Mouse (Mus musculus): ENCODE data around the gene Ifi35.
"Not testable (repeated sequence)": the region's sequence is repeated elsewhere in the genome, so short reads cannot be mapped to it uniquely, and the experiment has no call there.

Gene Ifi35

DNA sequence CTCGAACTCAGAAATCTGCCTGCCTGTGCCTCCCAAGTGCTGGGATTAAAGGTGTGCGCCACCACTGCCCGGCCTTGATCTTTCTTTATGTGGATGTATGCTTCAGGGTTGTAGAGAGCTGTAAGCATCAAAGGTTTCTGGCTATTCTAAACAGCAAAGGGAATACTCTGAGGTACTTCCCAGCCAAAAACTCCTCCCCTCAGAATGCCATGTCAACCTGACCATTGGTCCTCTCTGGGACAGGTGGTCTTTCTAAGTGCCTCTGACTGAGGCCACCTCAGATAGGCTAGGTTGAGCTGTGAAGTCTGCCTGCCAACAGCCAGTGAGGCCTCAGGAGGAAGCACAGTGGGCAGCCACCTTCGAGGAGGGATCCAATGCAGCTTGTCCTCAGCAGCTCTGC lies 692 bp downstream of the Ifi35 start:
- no peak for DNase-seq

- not testable (repeated sequence) for DNase-seq
Observed at GRCm38 (mm10) chr11:101449596-101449995, 1.4 kb downstream of the Ifi35 start.

DNA sequence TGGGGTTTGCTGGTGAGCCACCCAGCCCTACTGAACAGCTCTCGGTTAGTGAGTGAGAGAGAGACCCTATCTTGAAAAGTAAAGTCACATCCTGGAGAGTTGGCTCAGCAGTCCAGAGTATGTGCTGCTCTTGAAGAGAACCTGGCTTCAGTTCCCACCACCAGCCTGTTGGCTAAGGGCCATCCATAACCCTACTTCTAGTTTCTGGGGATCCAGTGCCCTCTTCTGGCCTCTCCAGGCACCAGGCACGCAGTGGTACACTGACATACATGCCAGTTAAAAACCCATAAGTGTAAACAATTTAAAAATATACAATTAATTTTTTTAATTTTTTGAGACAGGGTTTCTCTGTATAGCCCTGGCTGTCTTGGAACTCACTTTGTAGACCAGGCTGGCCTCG lies 2.2 kb downstream of the Ifi35 start:
- peak; percentile 36 for DNase-seq

GRCm38 (mm10) chr11:101451536-101451935 lies 3.3 kb downstream of the Ifi35 start:
- no peak for DNase-seq

GRCm38 (mm10) chr11:101452093-101452774 lies 4.0 kb downstream of the Ifi35 start:
- no peak for DNase-seq

DNA sequence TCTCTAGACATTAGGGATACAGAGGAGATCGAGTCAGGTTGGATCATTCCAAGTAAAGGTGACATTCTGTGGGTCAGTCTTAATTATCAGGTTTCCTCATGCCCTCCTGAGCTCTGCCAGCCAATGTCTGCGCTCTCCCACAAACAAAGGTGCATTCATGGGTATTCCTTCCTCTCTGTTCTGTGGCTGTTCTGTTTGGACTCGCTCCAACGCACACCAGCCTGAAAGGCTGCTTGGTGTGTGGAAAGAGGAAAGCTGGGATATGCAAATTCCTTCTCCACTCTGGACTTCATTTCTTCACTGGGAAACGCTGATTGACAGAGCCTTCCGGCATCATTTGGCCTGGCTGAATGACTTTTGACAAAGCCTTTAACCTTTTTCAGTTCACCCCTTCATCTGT lies 6.5 kb downstream of the Ifi35 start:
- DNase-seq: peak; percentile 81

GRCm38 (mm10) chr11:101455627-101456026 lies 7.4 kb downstream of the Ifi35 start:
- DNase-seq: no peak

DNA sequence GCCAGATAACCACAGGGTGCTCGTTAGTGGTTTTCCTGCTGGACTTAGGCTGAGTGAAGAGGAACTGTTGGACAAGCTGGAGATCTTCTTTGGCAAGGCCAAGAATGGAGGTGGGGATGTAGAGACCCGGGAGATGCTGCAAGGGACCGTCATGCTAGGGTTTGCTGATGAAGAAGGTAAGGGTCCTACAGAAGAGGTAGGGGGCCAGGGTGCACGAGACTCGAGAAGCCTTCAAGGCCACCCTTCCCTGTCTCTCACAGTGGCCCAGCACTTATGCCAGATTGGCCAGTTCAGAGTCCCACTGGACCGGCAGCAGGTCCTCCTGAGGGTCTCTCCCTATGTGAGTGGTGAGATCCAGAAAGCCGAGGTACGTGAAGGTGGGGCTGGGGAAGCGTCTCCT lies 9.4 kb downstream of the Ifi35 start:
- DNase-seq: no peak

DNA sequence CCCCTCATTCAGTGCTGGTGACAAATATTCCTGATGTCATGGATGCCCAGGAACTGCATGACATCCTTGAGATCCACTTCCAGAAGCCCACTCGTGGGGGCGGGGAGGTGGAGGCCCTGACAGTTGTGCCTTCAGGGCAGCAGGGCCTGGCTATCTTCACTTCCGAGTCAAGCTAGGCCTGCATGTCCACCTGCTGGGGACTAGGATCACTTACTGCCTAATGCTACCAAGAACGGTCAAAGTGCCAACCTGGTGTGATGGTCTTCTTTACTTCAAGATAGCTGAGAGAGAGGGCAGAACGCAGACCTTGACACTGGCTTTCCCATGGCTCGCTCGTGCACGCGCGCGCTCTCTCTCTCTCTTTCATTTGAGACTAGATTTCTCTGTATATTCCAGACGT lies 10.0 kb downstream of the Ifi35 start:
- no peak for DNase-seq

GRCm38 (mm10) chr11:101459716-101460115 lies 11.5 kb downstream of the Ifi35 start:
- no peak for DNase-seq

DNA sequence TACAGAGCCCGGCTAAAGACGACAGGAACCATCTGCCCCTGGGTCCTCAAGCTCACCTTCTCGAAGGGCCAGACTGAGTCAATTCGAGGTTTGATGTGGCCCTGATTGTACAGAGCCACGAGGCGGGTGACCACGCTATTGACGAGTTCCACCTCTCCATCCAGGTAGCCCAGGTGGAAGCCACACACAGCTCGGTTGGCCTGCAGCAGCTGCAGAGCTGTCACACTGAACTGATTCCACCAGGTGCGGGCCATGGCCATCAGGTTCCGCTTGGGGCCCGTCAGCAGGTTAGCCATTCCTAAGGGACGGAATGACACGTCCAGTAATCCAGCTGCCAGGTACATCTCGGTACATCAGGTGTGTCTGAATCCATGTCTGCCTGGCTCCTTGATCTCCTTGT lies 12.1 kb downstream of the Ifi35 start:
- DNase-seq: no peak

- DNase-seq: no peak
Observed at GRCm38 (mm10) chr11:101462141-101462540, 13.9 kb downstream of the Ifi35 start.

DNA sequence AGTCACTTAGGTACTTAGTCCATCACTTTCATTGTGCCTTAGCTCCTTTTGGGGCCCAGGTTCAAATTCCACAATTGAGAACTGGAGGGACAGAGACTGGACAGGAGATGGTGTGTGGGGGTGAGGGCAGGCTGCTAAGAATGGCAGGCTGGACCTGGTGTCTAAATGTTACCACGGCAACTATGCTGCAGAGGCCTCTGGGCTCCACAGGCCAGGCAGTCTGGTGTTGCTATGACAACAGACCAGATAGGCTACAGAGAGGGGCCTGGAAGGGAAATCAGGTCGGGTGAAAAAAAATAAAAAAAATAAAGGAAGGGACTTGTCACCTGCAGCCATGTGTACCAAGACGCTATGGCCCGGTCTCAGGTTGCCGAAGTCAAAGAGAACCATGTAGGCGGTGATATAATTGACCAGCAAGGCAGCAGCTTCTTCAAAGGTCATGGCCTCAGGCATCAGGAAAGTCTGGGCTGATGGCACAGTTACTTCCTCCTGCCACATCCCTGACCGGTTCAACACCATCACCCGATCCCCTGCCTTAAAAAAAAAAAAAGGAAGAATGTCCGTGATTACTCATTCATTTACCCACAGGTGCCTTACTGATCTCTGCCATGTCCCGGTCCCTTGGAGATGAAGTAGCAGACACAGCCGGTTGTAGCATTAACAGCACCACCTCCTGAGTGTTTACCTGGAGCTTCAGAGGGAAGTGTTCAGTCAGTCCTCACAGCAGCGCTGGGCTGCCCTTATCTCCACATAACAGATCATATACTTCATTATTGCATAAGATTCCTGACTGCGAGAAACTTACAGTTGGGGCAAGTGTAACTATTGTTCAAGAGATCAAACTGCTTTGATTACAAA lies 14.6 kb downstream of the Ifi35 start:
- peak; percentile 88 for DNase-seq

- DNase-seq: peak; percentile 17
Observed at GRCm38 (mm10) chr11:101464211-101465100, 16.2 kb downstream of the Ifi35 start, which contains the start of gene Rnd2. Rnd2 (plus strand) TSS chr11:101464999.

- DNase-seq: peak; percentile 68
Observed at GRCm38 (mm10) chr11:101465101-101465868, 17.1 kb downstream of the Ifi35 start.

GRCm38 (mm10) chr11:101465869-101466551 lies 17.8 kb downstream of the Ifi35 start, which contains the start of gene Vat1:
Vat1 (minus strand) TSS chr11:101466230.
- DNase-seq: peak; percentile 89

DNA sequence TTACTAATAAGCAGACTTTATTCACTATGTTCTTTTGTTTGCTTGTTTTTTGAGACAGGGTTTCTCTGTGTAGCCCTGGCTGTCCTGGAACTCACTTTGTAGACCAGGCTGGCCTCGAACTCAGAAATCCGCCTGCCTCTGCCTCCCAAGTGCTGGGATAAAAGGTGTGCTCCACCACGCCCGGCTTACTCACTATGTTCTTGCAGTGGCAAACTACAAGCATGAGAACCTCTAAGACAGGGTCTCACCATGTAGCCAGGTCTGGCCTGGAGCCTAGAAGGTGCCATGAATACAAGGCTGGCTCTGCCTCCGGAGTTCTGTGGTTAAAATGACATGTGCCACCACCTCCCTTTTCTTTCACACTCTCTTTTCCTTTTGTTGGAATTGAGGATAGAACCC lies 18.3 kb downstream of the Ifi35 start:
- not testable (repeated sequence) for DNase-seq

DNA sequence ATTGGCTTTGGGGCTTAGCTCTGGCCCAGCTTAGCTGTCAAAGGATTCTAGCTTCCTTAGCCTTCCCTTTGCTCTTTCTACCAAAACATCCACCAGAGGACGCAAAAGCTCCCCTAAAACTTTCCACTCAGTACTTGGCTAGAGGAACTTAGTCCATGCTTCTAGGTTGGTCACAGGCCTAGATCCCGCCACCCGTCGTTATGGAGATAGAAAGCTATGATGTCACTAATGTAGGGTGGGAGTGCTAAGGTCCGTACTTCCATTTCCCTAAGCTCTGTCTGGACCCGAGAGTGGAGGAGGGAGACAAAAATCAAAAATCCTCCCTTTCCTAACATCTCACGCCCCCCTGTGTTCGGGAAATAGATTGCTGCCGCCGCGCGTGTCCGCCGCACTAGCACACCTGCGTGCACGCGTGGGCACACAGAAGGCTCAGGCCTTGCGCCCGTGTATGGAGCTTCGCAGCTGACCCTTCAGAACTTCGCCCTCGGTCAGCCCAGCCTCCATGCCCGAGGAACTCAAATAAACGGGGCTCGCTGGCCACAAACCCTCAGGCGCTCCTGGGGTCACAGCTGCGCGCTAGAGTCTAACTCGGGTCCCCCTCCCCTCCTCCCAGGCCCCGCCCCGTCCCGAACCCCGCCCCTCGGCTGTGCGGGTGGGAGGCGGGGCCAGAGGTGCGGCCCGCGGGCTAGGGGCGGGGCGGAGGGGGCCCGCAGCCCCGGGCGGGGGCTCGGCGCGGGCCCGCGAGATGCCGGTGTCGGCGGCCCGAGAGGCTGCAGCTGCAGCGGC lies 19.5 kb downstream of the Ifi35 start:
- peak; percentile 92 for DNase-seq

DNA sequence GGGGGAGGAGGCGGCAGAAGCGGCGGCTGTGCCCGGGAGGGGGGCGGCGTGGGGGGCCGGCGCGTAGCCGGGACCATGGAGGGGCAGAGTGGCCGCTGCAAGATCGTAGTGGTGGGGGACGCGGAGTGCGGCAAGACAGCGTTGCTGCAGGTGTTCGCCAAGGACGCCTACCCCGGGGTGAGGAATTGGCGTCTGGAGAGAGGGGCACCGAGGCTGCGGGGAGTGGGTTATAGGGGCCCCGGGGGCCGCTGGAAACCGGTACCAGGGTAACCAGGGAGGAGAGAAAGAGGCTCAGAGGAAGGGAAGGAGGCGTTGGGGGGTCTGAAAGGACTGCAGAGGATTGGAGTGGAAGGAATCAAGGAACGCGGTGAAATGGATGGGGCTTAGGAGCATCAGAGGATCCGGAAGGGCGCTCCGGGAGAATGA lies 20.1 kb downstream of the Ifi35 start:
- DNase-seq: no peak

DNA sequence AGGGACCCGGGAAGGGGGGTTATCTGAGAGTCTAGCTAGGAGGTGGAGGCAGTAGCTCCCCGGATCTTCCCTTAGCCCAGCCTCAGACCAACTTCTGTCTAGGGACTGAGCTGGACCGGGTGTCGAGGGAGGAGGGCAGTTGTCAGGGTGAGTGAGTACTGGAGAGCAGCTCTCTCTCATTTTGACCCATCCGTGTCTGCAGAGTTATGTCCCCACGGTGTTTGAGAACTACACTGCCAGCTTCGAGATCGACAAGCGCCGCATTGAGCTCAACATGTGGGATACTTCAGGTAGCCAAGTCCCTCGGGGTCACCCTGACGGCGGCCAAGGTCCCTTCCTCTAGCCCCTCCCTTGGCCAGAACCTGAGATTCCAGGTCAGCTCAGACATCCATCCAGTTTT lies 20.5 kb downstream of the Ifi35 start:
- DNase-seq: no peak

GRCm38 (mm10) chr11:101469155-101469554 lies 20.9 kb downstream of the Ifi35 start:
- DNase-seq: no peak
